Mouse (Mus musculus) MEL-GATA-1-ER (cell line): Measurements from ENCODE around the gene Catsper4.
A peak's percentile ranks its signal among the peaks of the same experiment; 100 is the strongest.

Source experiments
- DNase-seq: peaks from one replicate; pipeline ENCODE4 v3.0.0-alpha.2; 2012; ENCODE audit warnings: low read depth; ENCODE audit errors: extremely low read depth

Catsper4 gene

DNA sequence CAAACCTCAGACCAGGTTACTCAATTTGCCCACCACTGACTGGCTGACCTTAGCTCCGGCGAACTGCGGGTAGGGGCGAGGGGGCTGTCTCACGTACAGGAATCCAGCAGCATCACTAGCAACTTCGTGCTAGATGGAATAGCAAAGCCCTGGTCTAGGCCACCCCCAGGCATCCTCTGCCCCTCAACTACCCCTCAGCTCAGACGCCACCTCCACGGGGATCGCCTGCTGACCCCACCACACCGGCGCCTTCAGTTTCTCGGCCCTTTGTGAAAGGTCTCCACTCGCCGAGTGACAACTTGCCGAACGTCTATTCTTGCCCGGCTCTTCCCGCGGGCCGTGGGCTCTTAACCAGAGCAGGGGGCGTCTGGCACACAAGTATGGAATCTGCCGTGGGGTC lies 40.9 kb downstream of the Catsper4 start:
- no peak for DNase-seq

DNA sequence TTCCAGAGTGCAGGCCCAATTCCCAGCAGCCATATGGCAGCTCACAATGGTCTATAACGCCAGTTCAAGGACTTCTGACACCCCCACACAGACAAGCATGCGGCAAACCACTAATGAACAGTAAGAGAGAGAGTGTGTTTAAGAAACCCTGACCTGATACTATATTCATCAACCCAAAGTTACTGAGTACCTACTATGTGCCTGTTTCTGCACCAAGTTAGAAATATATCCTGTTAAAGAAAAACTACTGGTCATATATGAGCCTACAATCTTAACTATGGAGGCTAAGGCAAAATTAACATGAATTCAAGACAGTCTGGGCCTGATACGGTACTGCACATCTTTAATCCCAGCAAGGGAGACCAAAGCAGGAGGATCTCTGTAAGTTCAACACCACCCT lies 41.6 kb downstream of the Catsper4 start:
- DNase-seq, result no peak

DNA sequence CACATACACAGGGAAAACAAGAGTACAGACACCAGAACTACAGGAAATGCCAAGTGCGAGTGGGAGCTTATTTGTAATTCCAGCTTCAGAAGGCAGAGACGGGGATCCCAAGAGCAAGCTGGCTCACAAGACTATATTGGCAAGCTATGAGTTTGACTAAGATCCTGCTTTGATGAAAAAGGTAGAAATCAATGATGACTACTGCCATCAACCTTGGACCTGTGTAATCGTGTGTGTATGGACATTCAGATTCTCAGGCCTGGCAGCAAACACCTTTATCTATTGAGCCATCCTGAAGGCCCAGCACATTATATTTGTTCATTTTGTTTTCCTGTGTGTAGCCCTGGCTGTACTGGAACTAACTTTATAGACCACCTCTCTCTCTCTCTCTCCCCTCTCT lies 43.5 kb downstream of the Catsper4 start:
- DNase-seq, result no peak

DNA sequence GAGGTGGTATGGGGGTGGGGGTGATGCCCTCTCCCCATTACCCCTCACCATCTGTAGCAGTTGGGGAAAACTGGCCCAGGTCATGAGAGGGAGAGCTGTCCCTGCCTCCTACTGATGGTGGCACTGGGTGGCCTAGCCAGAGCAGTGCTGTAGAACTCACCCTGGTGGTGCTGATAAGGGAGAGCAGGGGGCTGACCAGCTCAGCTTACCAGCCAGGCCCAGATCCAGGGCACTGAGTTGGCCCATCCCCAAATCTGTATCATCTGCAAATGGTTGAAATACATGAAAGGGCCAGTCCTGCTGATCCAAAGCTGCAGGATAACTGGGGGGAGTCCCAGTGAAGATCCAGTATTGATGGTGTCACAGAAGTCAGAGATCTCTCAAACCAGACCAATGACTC lies 45.4 kb downstream of the Catsper4 start:
- DNase-seq, result no peak

DNA sequence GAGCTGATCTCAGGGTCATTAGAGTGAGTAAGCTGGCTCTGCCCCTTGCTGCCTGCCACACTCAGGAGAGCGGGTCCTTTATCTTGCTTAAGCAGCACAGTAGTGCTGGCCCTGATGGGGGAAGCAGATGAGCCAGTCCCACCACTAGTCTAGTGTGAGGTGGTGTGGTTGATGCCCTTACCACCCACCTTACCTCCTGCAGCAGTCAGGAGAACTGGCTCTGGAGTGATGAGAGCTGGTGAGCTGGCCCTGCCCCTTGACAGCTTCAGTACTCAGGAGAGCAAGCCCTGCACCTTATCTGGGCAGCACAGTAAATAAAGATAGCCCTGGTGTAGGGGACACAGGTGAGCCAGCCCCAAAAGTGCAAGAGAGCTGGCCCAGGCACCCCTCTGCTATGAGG lies 46.1 kb downstream of the Catsper4 start:
- no peak for DNase-seq

DNA sequence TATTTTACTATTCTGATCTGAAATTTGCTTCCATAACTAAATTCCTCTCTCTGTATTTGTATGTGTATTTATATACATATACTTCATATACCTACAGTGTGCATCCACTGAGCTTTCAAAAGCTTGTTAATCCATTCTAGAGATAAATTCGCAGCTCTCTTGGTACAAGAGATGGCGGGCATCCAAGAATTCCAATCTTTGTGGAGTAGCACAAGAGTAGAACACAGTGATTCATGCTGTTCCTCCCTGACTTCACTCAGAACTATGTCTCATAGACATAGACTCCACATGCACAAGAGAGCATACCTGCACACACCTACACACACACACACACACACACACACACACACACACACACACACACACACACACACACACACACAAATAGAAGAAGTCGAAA lies 54.8 kb downstream of the Catsper4 start:
- no peak for DNase-seq

DNA sequence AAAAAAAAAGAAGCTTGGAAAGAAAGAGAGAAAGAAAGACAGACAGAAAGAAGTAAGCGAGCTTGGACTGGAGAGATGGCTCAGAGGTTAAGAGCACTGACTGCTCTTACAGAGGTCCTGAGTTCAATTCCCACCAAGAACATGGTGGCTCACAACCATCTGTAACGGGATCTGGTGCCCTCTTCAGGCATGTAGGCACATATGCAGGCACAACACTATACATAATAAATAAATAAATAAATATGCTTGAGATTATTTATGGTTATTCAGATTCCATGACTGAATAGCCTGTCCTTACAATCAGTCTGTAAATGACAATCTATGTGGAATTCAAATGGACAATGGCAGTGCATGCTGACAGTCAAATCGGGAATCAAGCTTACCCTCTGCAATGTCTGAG lies 60.3 kb downstream of the Catsper4 start:
- DNase-seq, result no peak

DNA sequence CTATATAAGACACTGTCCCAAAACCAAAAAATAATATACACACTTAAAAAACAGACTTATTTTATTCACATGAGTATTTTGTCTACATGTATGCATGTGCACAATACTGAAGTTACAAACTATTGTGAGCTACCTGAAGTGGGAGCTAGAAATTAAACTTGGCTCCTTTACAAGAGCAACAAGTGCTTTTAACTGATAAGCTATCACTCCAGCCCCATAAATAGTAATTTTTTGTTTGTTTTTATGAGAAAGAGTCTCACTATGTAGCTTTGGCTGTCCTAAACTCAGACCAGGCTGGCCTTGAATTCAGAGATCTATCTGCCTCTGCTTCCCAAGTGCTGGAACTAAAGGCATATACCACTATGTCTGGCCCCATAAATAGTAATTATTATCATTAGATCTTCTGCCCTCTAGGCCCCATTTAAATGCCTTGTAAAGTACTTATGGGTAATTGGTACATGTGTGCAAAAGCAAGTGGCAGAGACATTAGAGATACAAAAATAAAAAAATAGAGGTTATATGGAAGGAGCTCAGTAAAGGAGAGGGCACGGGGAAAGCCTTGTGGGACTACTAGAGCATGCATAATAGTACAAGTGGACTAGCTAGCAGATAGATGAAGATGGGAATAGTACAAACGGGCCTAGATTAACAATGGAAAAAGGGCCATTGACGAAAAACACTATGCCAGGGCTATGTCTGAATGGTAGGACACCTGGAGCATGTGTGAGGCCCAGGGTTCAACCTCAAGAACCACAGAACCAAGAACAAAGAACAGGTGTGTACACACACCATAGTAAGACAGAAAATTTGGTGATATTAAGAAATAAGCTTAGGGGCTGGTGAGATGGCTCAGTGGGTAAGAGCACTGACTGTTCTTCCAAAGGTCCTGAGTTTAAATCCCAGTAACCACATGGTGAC lies 61.4 kb downstream of the Catsper4 start:
- DNase-seq, result peak; percentile 36

DNA sequence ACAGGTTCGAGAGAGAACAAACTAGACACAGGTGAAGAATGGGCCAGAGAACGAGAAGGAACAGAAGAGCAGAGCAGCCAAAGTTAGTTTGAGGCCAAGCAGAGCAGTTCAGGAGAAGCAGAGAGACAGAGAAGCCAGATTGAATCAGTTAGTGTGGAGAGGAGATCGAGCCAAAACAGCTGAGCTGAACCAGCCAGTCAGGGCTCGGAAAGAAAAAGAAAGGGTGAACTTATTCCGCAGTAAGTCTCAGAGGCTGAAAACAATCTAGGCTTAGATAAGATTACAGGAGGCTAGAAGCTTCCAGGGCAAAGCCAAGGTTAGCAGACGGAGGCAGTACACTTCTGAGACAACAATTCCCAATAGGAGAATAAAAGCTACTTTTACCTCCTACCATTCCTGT lies 62.2 kb downstream of the Catsper4 start:
- no peak for DNase-seq

DNA sequence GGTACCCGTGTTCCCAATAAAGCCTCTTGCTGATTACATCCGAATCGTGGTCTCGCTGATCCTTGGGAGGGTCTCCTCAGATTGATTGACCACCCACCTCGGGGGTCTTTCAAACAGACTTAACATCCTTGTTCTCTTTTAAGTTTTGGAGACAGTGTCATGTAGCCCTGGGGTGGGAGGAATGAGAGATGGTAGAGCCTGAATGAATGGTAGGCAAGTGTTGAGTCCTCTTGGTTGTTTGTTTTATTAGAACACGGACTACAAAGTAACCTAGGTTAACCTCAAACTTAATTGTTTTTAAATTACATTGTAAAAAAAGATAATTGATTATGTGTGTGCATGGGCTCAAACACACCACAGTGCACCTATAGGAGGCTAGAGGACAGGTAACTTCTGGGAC lies 62.6 kb downstream of the Catsper4 start:
- DNase-seq, result no peak
